Mouse (Mus musculus): ENCODE results near the gene Pik3cg.

- TF ChIP-seq CTCF (IDR thresholded peaks at IDR 0.05; ENCODE audit: low read depth, low read length): no peak
- TF ChIP-seq POLR2A (IDR thresholded peaks at IDR 0.05; ENCODE audit: extremely low read depth, insufficient read depth, low read length): no peak
Observed at GRCm38 (mm10) chr12:32237839-32238238, 29.4 kb upstream of the Pik3cg start.

Measured in liver, adult 2 months (tissue).